Mouse (Mus musculus): ENCODE data around the gene Sema5b. TPM values are rescaled to one million over a fixed set of nuclear protein-coding genes. Genes with fewer than 3 reads are reported as not detected.

Sema5b gene
- polyA plus RNA-seq, 1 experiment from 2014 or later: 2.7 TPM

DNA sequence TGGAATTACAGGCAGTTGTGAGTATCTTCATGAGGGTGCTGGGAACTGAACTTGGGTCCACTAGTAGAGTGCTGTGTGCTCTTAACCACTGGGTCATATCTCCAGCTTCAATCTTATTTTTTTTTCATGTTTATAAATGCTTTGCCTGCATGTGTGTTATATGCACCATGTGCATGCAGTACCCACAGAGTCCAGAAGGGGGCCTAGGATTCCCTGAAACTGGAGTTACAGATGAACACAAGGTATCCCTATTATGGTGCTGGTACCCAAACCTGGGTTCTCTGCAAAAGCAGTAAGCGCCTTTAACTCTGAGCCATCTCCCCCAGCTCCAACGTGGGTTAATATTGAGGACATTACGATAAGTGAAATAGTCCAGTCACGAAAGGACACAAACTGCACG lies 52.5 kb downstream of the Sema5b start:
- Histone ChIP-seq H3K4me3 (ENCODE audit: low read depth, low read length) (no peak overlapping the region), H3K4me1 (ENCODE audit: insufficient read depth) (peaks cover 15% of the 10 kb centered on the region; the same call in 1 of the 2 replicates), H3K9ac (no peak overlapping the region), H3K27ac (ENCODE audit: low read depth) (no peak overlapping the region), H3K9me3 (ENCODE audit: low read depth, low read length) (peaks cover 4% of the 10 kb centered on the region; the same call in 1 of the 2 replicates), H3K27me3 (ENCODE audit: insufficient read depth, low read length) (no peaks in the 10 kb centered on the region), H3K4me2 (no peak overlapping the region), H3K36me3 (ENCODE audit: insufficient read depth) (no peaks in the 10 kb centered on the region)
- peak; percentile 41 for TF ChIP-seq CTCF (IDR thresholded peaks at IDR 0.05; ENCODE audit: low read depth)
- no peak for ATAC-seq (ENCODE audit: insufficient read depth)
- DNase-seq: no peak
- 97% methylated on average over 5 of the region's 5 CpGs for WGBS

DNA sequence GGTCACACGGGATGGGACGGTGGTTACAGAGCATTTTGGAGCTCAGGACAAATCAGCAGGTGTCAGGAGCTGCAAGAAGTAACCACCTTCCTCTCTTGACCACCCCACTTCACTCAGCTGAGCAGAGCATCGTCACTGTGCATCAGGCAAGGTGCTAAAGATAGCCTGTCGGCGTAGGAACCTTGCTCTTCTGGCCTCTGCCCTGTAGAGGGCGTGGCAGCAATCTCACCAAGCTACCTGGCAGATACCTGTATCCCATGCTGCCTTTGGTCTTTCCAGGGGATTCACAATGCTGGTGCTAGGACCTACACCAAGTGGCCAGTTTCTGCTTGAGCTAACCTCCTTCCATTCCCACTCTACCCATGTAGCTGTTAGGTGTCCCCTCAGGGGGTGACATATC lies 55.3 kb downstream of the Sema5b start:
- H3K27ac ChIP-seq (ENCODE audit: low read depth): no peak overlapping the region
- ATAC-seq (ENCODE audit: insufficient read depth): no peak

DNA sequence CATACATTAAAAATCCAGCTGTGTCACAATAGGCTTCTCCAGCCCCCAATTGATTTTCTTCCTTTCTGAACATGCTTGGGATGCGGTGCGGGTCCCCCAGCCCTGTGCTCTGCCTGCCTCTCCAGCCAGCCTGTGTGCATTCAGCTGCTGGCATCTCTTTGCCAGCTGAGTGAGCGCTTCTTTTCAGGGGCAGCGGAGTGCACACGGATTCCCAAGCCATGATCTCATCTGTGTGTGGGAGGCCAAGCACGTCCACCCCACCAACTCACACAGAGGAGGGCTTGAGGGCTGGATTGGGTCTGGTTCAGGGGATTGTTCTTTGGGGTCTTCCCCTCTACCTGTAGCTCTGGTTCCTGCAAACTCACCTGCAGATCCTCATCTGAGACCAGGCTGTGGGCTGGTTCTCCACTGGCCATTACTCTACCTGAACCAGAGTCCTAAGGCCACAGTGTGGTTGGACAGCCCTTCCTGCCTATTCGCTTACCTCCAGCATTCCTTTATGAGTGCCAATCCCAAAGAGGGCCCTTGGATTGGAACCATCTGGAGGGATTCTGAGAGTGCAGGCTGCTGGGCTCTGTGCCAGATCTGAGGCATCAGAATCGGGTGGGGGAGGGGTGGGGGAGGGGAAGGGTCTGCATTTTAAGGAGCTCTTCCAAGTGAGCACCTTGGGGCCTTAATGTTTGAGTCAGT lies 55.9 kb downstream of the Sema5b start:
- H3K27me3 ChIP-seq (ENCODE audit: insufficient read depth, low read length): peaks cover 3% of the 10 kb centered on the region; the same call in 1 of the 2 replicates
- no peaks in the 10 kb centered on the region for H3K36me3 ChIP-seq (ENCODE audit: insufficient read depth)
- peaks cover 4% of the 10 kb centered on the region; the same call in 1 of the 2 replicates for H3K9me3 ChIP-seq (ENCODE audit: low read depth, low read length)
- H3K9ac ChIP-seq: no peak overlapping the region
- H3K4me1 ChIP-seq (ENCODE audit: insufficient read depth): peaks cover 10% of the 10 kb centered on the region; the same call in 1 of the 2 replicates
- ATAC-seq (ENCODE audit: insufficient read depth): no peak
- 42% methylated on average over 8 of the region's 8 CpGs for WGBS
- no peak for TF ChIP-seq CTCF (IDR thresholded peaks at IDR 0.05; ENCODE audit: low read depth)
- H3K4me2 ChIP-seq: no peak overlapping the region
- no peak overlapping the region for H3K4me3 ChIP-seq (ENCODE audit: low read depth, low read length)
- H3K27ac ChIP-seq (ENCODE audit: low read depth): no peak overlapping the region
- DNase-seq: peak; percentile 63

More for the DNA sequence above, 55.3 kb downstream of the Sema5b start:
- no peak for TF ChIP-seq CTCF (IDR thresholded peaks at IDR 0.05; ENCODE audit: low read depth)
- peaks cover 3% of the 10 kb centered on the region; the same call in 1 of the 2 replicates for H3K27me3 ChIP-seq (ENCODE audit: insufficient read depth, low read length)
- no peak overlapping the region for H3K9ac ChIP-seq
- peaks cover 4% of the 10 kb centered on the region; the same call in 1 of the 2 replicates for H3K9me3 ChIP-seq (ENCODE audit: low read depth, low read length)
- no peak overlapping the region for H3K4me2 ChIP-seq
- WGBS: 53% methylated on average over 6 of the region's 6 CpGs
- H3K36me3 ChIP-seq (ENCODE audit: insufficient read depth): no peaks in the 10 kb centered on the region
- DNase-seq: no peak
- H3K4me3 ChIP-seq (ENCODE audit: low read depth, low read length): no peak overlapping the region
- peaks cover 12% of the 10 kb centered on the region; the same call in 1 of the 2 replicates for H3K4me1 ChIP-seq (ENCODE audit: insufficient read depth)

DNA sequence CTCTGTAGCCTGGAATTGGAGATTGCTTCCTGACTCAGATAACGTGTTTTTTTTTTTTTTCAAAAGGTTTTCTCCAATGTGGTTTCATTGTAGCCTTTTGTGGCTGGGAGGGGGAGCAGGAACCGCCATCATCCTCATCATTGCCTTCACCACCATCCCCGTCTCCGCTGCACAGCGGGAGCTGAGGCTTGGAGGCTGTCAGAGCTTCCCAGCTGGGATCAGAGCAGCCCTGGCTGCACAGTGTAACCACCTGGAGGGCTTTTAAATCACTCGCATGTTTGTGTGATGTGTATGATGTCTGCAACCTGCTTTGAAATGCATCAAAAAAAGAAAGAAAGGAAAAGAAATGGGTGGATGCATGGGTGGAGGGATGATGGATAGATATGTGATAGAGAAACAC lies 57.0 kb downstream of the Sema5b start:
- no peak overlapping the region for H3K9ac ChIP-seq
- peaks cover 5% of the 10 kb centered on the region; the same call in 1 of the 2 replicates for H3K27me3 ChIP-seq (ENCODE audit: insufficient read depth, low read length)
- no peaks in the 10 kb centered on the region for H3K36me3 ChIP-seq (ENCODE audit: insufficient read depth)
- TF ChIP-seq CTCF (IDR thresholded peaks at IDR 0.05; ENCODE audit: low read depth): no peak
- H3K4me2 ChIP-seq: no peak overlapping the region
- H3K27ac ChIP-seq (ENCODE audit: low read depth): no peak overlapping the region
- no peak for ATAC-seq (ENCODE audit: insufficient read depth)
- H3K4me3 ChIP-seq (ENCODE audit: low read depth, low read length): no peak overlapping the region
- no peak for DNase-seq
- 11% methylated on average over 6 of the region's 6 CpGs for WGBS
- H3K9me3 ChIP-seq (ENCODE audit: low read depth, low read length): peaks cover 4% of the 10 kb centered on the region; the same call in 1 of the 2 replicates
- H3K4me1 ChIP-seq (ENCODE audit: insufficient read depth): peaks cover 6% of the 10 kb centered on the region; the same call in 1 of the 2 replicates

DNA sequence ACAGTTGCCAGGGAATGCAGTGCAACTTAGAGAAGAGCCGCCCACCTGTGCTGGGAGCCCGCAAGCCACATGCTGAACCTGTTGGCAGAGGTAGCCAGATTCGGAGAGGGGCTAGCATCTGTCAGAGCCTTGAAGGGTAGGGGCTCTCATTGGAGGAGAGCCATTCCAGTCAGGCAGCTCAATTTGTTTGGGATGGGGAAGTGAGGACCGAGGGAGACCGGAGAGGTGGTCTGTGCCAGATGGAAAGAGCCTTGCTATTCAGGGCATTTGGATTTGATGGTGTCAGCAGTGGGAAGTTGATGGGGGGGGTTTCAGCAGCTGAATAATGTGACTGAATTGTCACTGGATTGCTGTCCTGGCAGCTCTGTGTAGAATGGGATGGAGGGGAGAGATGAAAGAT lies 57.9 kb downstream of the Sema5b start:
- Histone ChIP-seq H3K27ac (ENCODE audit: low read depth) (no peak overlapping the region), H3K4me3 (ENCODE audit: low read depth, low read length) (no peak overlapping the region), H3K36me3 (ENCODE audit: insufficient read depth) (no peaks in the 10 kb centered on the region), H3K9me3 (ENCODE audit: low read depth, low read length) (no peaks in the 10 kb centered on the region), H3K9ac (no peak overlapping the region), H3K4me1 (ENCODE audit: insufficient read depth) (peaks cover 12% of the 10 kb centered on the region; the same call in 1 of the 2 replicates), H3K27me3 (ENCODE audit: insufficient read depth, low read length) (peaks cover 6% of the 10 kb centered on the region; the same call in 1 of the 2 replicates), H3K4me2 (no peak overlapping the region)
- 47% methylated on average over 5 of the region's 5 CpGs for WGBS
- no peak for TF ChIP-seq CTCF (IDR thresholded peaks at IDR 0.05; ENCODE audit: low read depth)
- DNase-seq (no peak), ATAC-seq (ENCODE audit: insufficient read depth) (no peak)

DNA sequence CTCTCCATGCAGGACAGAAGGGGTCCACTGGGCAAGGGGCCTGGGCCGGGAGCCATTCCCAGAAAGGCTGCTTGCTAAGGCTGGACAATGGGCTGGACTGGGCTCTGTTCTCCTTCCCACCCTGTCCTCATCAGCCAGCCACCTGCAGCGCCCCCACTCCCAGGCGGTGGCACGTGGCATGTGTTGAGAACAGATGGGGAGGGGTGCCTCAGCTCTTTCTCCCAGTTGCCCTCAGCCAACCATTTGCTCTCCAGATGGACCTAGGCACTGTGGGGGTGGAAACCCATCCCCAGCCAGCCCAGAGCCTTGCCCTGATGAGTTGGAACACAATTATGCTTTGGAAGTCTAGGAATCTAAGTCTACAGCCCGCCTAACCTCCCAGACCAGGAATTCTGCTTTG lies 59.3 kb downstream of the Sema5b start:
- Histone ChIP-seq H3K27me3 (ENCODE audit: insufficient read depth, low read length) (peaks cover 6% of the 10 kb centered on the region; the same call in 1 of the 2 replicates), H3K9ac (no peak overlapping the region), H3K4me3 (ENCODE audit: low read depth, low read length) (no peak overlapping the region), H3K9me3 (ENCODE audit: low read depth, low read length) (no peaks in the 10 kb centered on the region), H3K4me1 (ENCODE audit: insufficient read depth) (peaks cover 14% of the 10 kb centered on the region; the same call in 1 of the 2 replicates), H3K36me3 (ENCODE audit: insufficient read depth) (no peaks in the 10 kb centered on the region), H3K4me2 (no peak overlapping the region), H3K27ac (ENCODE audit: low read depth) (no peak overlapping the region)
- DNase-seq (no peak), ATAC-seq (ENCODE audit: insufficient read depth) (no peak)
- 67% methylated on average over 5 of the region's 5 CpGs for WGBS
- no peak for TF ChIP-seq CTCF (IDR thresholded peaks at IDR 0.05; ENCODE audit: low read depth)

DNA sequence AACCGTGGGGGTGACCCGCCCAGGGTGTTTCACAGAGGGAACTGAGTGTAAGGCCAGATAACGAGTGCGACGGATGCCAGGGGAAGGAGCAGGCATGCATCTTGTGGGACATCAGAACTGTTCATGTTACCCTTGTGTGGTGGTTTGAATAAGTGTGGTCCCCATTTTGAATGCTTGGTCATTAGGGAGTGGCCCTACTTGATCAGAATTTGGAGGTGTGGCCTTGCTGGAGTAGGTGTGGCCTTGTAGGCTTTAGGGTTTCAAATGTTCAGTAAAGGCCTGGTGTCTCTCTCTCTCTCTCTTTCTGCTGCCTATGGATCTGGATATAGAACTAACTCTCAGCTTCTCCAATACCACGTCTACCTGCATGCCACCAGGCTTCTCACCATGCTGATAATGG lies 60.5 kb downstream of the Sema5b start:
- DNase-seq: no peak
- H3K27me3 ChIP-seq (ENCODE audit: insufficient read depth, low read length): peaks cover 6% of the 10 kb centered on the region; the same call in 1 of the 2 replicates
- TF ChIP-seq CTCF (IDR thresholded peaks at IDR 0.05; ENCODE audit: low read depth): no peak
- no peaks in the 10 kb centered on the region for H3K9me3 ChIP-seq (ENCODE audit: low read depth, low read length)
- 91% methylated on average over 6 of the region's 6 CpGs for WGBS
- H3K4me3 ChIP-seq (ENCODE audit: low read depth, low read length): no peak overlapping the region
- H3K27ac ChIP-seq (ENCODE audit: low read depth): no peak overlapping the region
- H3K4me1 ChIP-seq (ENCODE audit: insufficient read depth): peaks cover 14% of the 10 kb centered on the region; the same call in 1 of the 2 replicates
- H3K4me2 ChIP-seq: no peak overlapping the region
- ATAC-seq (ENCODE audit: insufficient read depth): no peak
- H3K9ac ChIP-seq: no peak overlapping the region
- no peaks in the 10 kb centered on the region for H3K36me3 ChIP-seq (ENCODE audit: insufficient read depth)
